Mouse (Mus musculus) embryonic facial prominence, embryonic 11.5 days (tissue): ENCODE results near the gene Mylk4. TPM values are rescaled to one million over a fixed set of nuclear protein-coding genes. Genes with fewer than 3 reads are reported as not detected.

ENCODE experiments used
- ATAC-seq: fragments of 200-750 bp; cut with Nextera tagmentation; replicated peaks from 2 replicates; pipeline ENCODE4 v1.8.0; 2017; ENCODE audit warnings: low read depth; ENCODE audit not compliant: insufficient number of reproducible peaks, low FRiP score, low TSS enrichment
- DNase-seq: peaks from one replicate; pipeline ENCODE4 v3.0.0-alpha.2; 2015; ENCODE audit warnings: low spot score
- H3K27ac ChIP-seq: fragments of 300-500 bp; sonication (generic); replicated peaks from 2 replicates; pipeline ENCODE4 v1.5.1; 2014; ENCODE audit warnings: mild to moderate bottlenecking, low read depth, low read length, control low read depth
- H3K27me3 ChIP-seq: fragments of 300-500 bp; sonication (generic); 2 replicates; pipeline ENCODE4 v1.6.1; 2014; ENCODE audit warnings: mild to moderate bottlenecking, low read length, moderate library complexity, mixed read lengths; ENCODE audit not compliant: control insufficient read depth, insufficient read depth
- H3K36me3 ChIP-seq: fragments of 300-500 bp; sonication (generic); replicated peaks from 2 replicates; pipeline ENCODE4 v1.6.1; 2014; ENCODE audit warnings: low read depth, mild to moderate bottlenecking, low read length, moderate library complexity, mixed read lengths; ENCODE audit not compliant: control insufficient read depth, insufficient read depth
- H3K4me1 ChIP-seq: fragments of 300-500 bp; sonication (generic); 2 replicates; pipeline ENCODE4 v1.6.1; 2014; ENCODE audit warnings: low read length, mixed read lengths; ENCODE audit not compliant: control insufficient read depth, insufficient read depth
- H3K4me2 ChIP-seq: fragments of 300-500 bp; sonication (generic); 2 replicates; pipeline ENCODE4 v1.6.1; 2014; ENCODE audit warnings: low read depth, mild to moderate bottlenecking, control low read depth, low read length, moderate library complexity
- H3K4me3 ChIP-seq: fragments of 300-500 bp; sonication (generic); 2 replicates; pipeline ENCODE4 v1.5.1; 2014; ENCODE audit warnings: low read depth, low read length, control low read depth
- H3K9ac ChIP-seq: fragments of 300-500 bp; sonication (generic); replicated peaks from 2 replicates; pipeline ENCODE4 v1.6.1; 2014; ENCODE audit warnings: mild to moderate bottlenecking, control low read depth, low read length
- H3K9me3 ChIP-seq: fragments of 300-500 bp; sonication (generic); replicated peaks from 2 replicates; pipeline ENCODE4 v1.6.1; 2016; ENCODE audit warnings: mild to moderate bottlenecking, low read length, inconsistent platforms, mixed read lengths; ENCODE audit not compliant: control insufficient read depth
- WGBS: fragments of 180-500 bp; shearing (Covaris S2); extraction: QIAGEN DNeasy Blood & Tissue Kit; methylation state at CpG from one replicate; pipeline ENCODE4 v1.1.7; 2014; 5-methylcytosine and 5-hydroxymethylcytosine counted together
- polyA plus RNA-seq: library from polyadenylated mRNA; unstranded; fragments of >200 nt; fragmentation: Nextera tagmentation; extraction: Ambion mirVana; gene quantifications from 2 replicates; pipeline ENCODE4 v1.2.1, GENCODE M21; 2014

The Mylk4 gene
- polyA plus RNA-seq, 1 experiment from 2014 or later: 1.0 TPM

DNA sequence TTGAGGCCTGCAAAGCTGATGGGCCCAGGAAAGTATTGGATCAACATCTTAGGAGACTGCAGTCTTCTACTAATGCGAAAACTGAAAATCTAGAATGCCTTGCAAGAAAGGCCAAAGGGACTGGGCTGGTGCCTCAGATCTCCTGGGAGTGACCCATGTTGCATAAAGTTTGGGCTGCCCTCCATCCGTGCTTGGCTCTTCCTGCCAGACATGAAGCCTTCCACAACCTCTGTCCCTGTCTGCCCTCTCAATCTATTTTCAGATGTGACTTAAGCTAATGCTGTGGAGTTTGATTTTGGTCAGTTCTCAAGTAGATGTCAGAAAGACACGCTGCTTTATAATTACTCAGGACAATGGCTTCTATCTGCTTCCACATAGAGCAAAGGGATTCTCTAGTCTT, 20.6 kb downstream of the Mylk4 start:
- Histone ChIP-seq H3K4me1 (no peaks in the 10 kb centered on the region), H3K36me3 (no peaks in the 10 kb centered on the region), H3K4me2 (no peak overlapping the region), H3K27me3 (no peaks in the 10 kb centered on the region), H3K9me3 (no peaks in the 10 kb centered on the region), H3K27ac (no peak overlapping the region), H3K4me3 (no peak overlapping the region), H3K9ac (no peak overlapping the region)
- no peak for DNase-seq
- 85% methylated on average over 3 of the region's 3 CpGs for WGBS
- no peak for ATAC-seq

DNA sequence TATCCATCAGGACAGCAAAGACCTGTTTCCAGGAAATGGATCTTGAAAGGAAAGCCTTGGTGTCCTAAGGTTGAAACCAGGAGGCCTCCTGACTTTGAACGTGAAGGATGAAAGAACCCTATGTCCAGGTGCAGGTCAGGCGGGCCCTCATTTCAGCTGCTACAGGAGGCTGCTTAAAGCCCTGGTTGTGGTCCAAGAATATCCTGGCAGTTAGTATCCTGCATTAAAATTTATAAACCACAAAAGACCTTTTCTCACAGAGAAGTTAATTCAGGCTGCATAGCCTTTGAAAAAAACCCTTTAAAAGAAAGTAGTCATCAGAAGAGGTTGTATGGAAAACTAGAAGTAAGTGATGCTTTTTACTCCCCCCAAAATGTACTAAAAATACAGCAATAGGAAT, 23.0 kb downstream of the Mylk4 start:
- Histone ChIP-seq H3K4me2 (no peak overlapping the region), H3K27me3 (no peaks in the 10 kb centered on the region), H3K4me1 (no peaks in the 10 kb centered on the region), H3K9ac (no peak overlapping the region), H3K36me3 (no peaks in the 10 kb centered on the region), H3K9me3 (no peaks in the 10 kb centered on the region), H3K27ac (no peak overlapping the region), H3K4me3 (no peak overlapping the region)
- WGBS: 87% methylated on average over 2 of the region's 2 CpGs
- no peak for ATAC-seq
- DNase-seq: no peak

DNA sequence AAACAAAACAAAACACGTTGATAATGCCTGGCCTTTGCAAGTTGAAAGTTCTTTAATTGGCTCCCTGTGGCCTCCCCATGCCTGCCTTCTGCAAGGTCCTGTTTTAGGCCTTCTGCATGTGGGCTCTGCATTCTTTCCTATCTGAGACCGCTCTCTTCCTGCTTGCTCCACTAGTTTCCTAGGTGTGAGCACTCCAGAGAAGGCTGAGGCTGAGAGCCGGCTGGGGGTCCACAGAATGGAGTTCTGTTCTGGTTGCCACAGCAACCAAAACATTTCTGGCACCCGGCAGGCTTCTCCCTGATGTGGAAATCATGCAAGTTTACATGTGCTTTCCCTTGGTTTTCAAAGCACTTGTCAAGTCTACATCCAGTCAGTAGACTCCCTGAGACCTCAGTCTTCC, 24.7 kb downstream of the Mylk4 start:
- Histone ChIP-seq H3K27me3 (no peaks in the 10 kb centered on the region), H3K4me2 (no peak overlapping the region), H3K36me3 (no peaks in the 10 kb centered on the region), H3K27ac (no peak overlapping the region), H3K4me1 (no peaks in the 10 kb centered on the region), H3K4me3 (no peak overlapping the region), H3K9me3 (no peaks in the 10 kb centered on the region), H3K9ac (no peak overlapping the region)
- ATAC-seq (no peak), DNase-seq (no peak)
- 17% methylated on average over 4 of the region's 4 CpGs for WGBS

DNA sequence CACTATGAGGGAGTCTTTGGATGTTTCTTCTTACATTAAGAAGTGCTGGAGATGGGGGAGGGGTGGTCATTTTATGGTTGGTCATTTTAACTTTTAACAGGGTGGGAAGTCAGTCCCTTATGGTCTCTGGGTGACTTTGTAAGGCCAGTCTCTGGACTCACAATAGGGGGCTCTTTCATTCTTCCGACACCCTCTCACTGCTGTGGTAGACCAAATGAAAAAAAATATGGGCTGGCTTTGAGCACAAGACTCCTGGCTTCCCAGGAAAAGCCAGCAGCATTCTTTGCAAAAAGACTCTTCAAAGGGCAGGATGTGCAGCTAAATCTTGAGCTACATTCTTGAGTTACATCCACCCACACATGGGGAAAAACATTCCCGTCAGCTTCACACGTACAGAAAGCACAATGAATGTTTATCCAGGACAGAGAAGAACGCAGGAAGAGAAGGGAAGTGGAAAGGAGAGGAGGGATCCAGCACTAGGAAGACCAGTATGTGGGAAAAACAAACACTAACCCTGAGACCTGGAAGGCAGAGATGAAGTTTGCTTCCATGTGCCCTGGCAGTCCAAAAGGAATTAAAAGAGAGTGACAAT, 31.6 kb downstream of the Mylk4 start:
- Histone ChIP-seq H3K4me3 (no peak overlapping the region), H3K9ac (no peak overlapping the region), H3K9me3 (no peaks in the 10 kb centered on the region), H3K4me2 (no peak overlapping the region), H3K27ac (no peak overlapping the region), H3K36me3 (no peaks in the 10 kb centered on the region), H3K27me3 (no peaks in the 10 kb centered on the region), H3K4me1 (no peaks in the 10 kb centered on the region)
- DNase-seq: peak; percentile 9
- WGBS: 35% methylated on average over 4 of the region's 4 CpGs
- ATAC-seq: no peak

DNA sequence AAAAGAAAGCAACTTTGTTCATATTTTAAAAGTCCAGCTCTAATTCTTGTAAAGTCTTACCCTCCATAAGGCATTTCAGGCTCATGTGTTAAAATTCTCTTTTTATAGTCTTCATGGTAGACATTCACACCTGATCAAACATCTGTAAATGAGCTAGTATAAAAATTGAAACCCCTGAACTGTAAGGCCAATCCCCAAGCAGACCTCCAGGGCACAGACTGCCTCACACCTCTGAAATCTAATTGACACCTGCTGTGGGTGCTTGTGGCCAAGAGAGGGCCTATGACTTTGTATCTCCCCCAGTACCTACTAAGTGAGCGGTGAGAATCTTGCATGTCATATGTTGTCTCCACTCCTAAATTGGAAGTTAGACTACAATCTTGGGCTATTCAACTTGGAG, 33.2 kb downstream of the Mylk4 start:
- ATAC-seq: no peak
- Histone ChIP-seq H3K9me3 (no peaks in the 10 kb centered on the region), H3K36me3 (no peaks in the 10 kb centered on the region), H3K9ac (no peak overlapping the region), H3K4me2 (no peak overlapping the region), H3K4me1 (no peaks in the 10 kb centered on the region), H3K27me3 (no peaks in the 10 kb centered on the region), H3K27ac (no peak overlapping the region), H3K4me3 (no peak overlapping the region)
- WGBS: 83% methylated on average over 1 of the region's 1 CpGs
- DNase-seq: no peak

DNA sequence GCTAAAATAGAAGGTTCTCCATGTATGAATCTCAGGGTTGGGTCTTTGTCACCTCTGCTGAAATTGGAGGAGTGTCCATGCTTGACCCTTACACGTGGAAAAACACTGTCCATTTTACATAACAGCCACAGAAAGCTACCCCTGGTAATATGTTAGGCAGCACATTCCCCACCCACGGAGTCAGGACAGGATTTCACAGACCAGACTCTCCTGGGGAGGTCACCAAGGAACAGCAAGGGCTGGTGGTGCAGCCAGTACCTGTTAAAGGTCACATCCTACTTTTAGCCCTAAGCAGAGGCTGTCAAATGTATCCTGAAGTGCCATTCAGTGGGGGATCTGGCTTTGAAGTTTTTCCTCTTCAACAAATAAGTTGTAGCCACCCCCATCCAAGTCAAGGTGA, 35.3 kb downstream of the Mylk4 start:
- no peaks in the 10 kb centered on the region for H3K36me3 ChIP-seq
- no peaks in the 10 kb centered on the region for H3K4me1 ChIP-seq
- ATAC-seq (no peak), DNase-seq (no peak)
- H3K9me3 ChIP-seq: no peaks in the 10 kb centered on the region
- H3K9ac ChIP-seq: no peak overlapping the region
- WGBS: 53% methylated on average over 2 of the region's 2 CpGs
- H3K27ac ChIP-seq: no peak overlapping the region
- no peak overlapping the region for H3K4me2 ChIP-seq
- H3K4me3 ChIP-seq: no peak overlapping the region
- H3K27me3 ChIP-seq: no peaks in the 10 kb centered on the region

DNA sequence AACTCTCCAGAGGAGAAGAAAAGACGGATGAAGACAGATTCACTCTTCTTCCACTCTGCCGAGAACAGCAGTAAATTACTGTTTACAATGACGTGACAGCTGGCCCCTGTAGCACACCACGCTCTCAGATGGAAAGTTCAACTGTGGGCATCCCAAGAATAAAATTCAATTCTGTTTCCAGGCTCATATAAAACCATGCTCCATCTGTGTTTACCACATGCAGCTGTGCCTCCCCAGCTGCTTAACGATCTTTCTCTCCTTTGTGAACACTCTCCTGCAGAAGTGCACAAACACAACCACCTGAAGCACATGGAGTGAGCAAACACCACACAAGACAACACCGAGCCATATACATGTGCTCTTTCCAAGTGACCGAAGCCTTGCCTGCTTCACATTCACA, 42.6 kb downstream of the Mylk4 start:
- no peak for ATAC-seq
- DNase-seq: no peak
- 74% methylated on average over 7 of the region's 7 CpGs for WGBS

DNA sequence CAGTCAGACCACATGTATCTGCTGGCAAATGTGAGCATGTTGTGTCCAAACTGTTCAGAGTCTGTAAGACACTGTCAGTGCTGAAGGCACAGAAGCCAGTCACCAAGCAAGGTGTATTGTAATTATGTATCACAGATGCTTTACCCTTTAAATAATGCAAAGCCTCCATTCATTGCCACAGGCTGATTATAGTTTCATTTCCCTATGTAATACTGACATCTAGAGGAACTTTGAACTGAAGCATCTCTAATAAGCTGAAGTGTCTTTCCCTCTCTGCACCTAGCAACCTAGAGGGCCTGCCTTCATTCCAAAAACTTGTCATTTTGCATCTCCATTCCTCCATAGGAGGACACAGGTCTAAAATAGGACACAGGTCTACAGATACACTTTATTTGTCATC, 52.5 kb downstream of the Mylk4 start:
- Histone ChIP-seq H3K9ac (no peak overlapping the region), H3K4me3 (no peak overlapping the region), H3K36me3 (no peaks in the 10 kb centered on the region), H3K4me2 (no peak overlapping the region), H3K9me3 (no peaks in the 10 kb centered on the region), H3K4me1 (no peaks in the 10 kb centered on the region), H3K27me3 (no peaks in the 10 kb centered on the region), H3K27ac (no peak overlapping the region)
- ATAC-seq (no peak), DNase-seq (peak; percentile 23)

More for the DNA sequence above, 42.6 kb downstream of the Mylk4 start:
- no peaks in the 10 kb centered on the region for H3K36me3 ChIP-seq
- H3K4me2 ChIP-seq: no peak overlapping the region
- no peaks in the 10 kb centered on the region for H3K4me1 ChIP-seq
- H3K9me3 ChIP-seq: no peaks in the 10 kb centered on the region
- no peak overlapping the region for H3K4me3 ChIP-seq
- no peaks in the 10 kb centered on the region for H3K27me3 ChIP-seq
- no peak overlapping the region for H3K27ac ChIP-seq
- no peak overlapping the region for H3K9ac ChIP-seq
